Mouse (Mus musculus) erythroblast, adult 5-6 weeks (primary cell): ENCODE results near the gene Shb. TPM values are rescaled to one million over a fixed set of nuclear protein-coding genes. Genes with fewer than 3 reads are reported as not detected.
A peak's percentile ranks its signal among the peaks of the same experiment; 100 is the strongest.

Experiments
- ATAC-seq: replicated peaks from 2 replicates; pipeline ENCODE4 v1.8.0; 2016; ENCODE audit warnings: moderate number of reproducible peaks, mild to moderate bottlenecking, moderate TSS enrichment, inconsistent platforms; ENCODE audit not compliant: poor library complexity, low FRiP score, severe bottlenecking
- total RNA-seq, 2 experiments: library from RNA; stranded (forward) in 1 of 2; stranded (reverse) in 1 of 2; fragments of 150-400 nt in 1 of 2; fragments of 200-764, 138-1000 nt in 1 of 2; gene quantifications; 2 replicates each; pipeline versions ENCODE4 v1.2.3 to v1.2.4; 2015 to 2017; ENCODE audit warnings: low replicate concordance in 2 of 2

Shb gene
- total RNA-seq, 2 experiments from 2014 or later: 0.68 TPM; not detected in 1

GRCm38 (mm10) chr4:45434071-45434470 is 98.2 kb downstream of the Shb start:
- ATAC-seq: no peak

- ATAC-seq: no peak
These were observed 100.5 kb downstream of the Shb start for GRCm38 (mm10) chr4:45431806-45432205.

GRCm38 (mm10) chr4:45431316-45431715 is 101.0 kb downstream of the Shb start:
- no peak for ATAC-seq

- no peak for ATAC-seq
These were observed 102.8 kb downstream of the Shb start for GRCm38 (mm10) chr4:45429451-45429850.

GRCm38 (mm10) chr4:45426724-45427457 is 105.4 kb downstream of the Shb start:
- no peak for ATAC-seq

GRCm38 (mm10) chr4:45423406-45423805 is 108.9 kb downstream of the Shb start:
- ATAC-seq: no peak

- no peak for ATAC-seq
These were observed 109.6 kb downstream of the Shb start for GRCm38 (mm10) chr4:45422640-45423039.

- ATAC-seq: no peak
These were observed 110.6 kb downstream of the Shb start for GRCm38 (mm10) chr4:45421519-45422260.

GRCm38 (mm10) chr4:45420733-45421132 is 111.5 kb downstream of the Shb start:
- ATAC-seq: no peak

GRCm38 (mm10) chr4:45419051-45419450 is 113.2 kb downstream of the Shb start:
- ATAC-seq: no peak

- ATAC-seq: no peak
These were observed 113.9 kb downstream of the Shb start for GRCm38 (mm10) chr4:45418229-45418950.

- no peak for ATAC-seq
These were observed 116.0 kb downstream of the Shb start for GRCm38 (mm10) chr4:45416314-45416713.

GRCm38 (mm10) chr4:45413674-45414338 is 118.5 kb downstream of the Shb start:
- ATAC-seq: no peak

GRCm38 (mm10) chr4:45412433-45413192 is 119.7 kb downstream of the Shb start:
- no peak for ATAC-seq

- no peak for ATAC-seq
These were observed 121.0 kb downstream of the Shb start for GRCm38 (mm10) chr4:45411181-45411790.

- peak; percentile 76 for ATAC-seq
These were observed 123.0 kb downstream of the Shb start for GRCm38 (mm10) chr4:45409270-45409669.

GRCm38 (mm10) chr4:45408427-45409132 is 123.7 kb downstream of the Shb start, which contains the start of gene Slc25a51:
Gene Slc25a51, minus strand, starts transcription at chr4:45408766.
- ATAC-seq: peak; percentile 58

- peak; percentile 7; the same call in 1 of the 2 replicates for ATAC-seq
These were observed 124.5 kb downstream of the Shb start for GRCm38 (mm10) chr4:45407703-45408334.
